Mouse (Mus musculus) left cerebral cortex, postnatal 4 days (tissue): ENCODE results near the gene Ppp2ca. TPM values are rescaled to one million over a fixed set of nuclear protein-coding genes. Genes with fewer than 3 reads are reported as not detected.

Experiments
- DNase-seq: peaks from one replicate; pipeline ENCODE4 v3.0.0-alpha.2; 2022
- intact Hi-C: fragments of 180-260 bp; cut with DNase I; formaldehyde crosslinking; loops from one replicate; pipeline ENCODE4 v1.15.1; 2025
- total RNA-seq, 2 experiments: library from RNA; stranded (reverse); gene quantifications; 2 replicates each; pipeline ENCODE4 v1.2.3; 2021

Gene Ppp2ca
- 100 to 1,000 TPM; 132 to 134 TPM for total RNA-seq

- intact Hi-C loops: no loop called here
These were observed at the start of gene Ppp2ca for GRCm38 (mm10) chr11:52098398-52098946. Ppp2ca (plus strand) TSS chr11:52098681.

GRCm38 (mm10) chr11:52053371-52053770 lies 45.1 kb upstream of the Ppp2ca start:
- no peak for DNase-seq
- intact Hi-C loops: no loop called here

More at GRCm38 (mm10) chr11:52098398-52098946, at the start of gene Ppp2ca:
- peak; percentile 99 for DNase-seq

GRCm38 (mm10) chr11:52054728-52055127 lies 43.8 kb upstream of the Ppp2ca start:
- intact Hi-C loops: no loop called here

GRCm38 (mm10) chr11:52056198-52056597 lies 42.3 kb upstream of the Ppp2ca start:
- intact Hi-C loops: no loop called here

More at GRCm38 (mm10) chr11:52054728-52055127, 43.8 kb upstream of the Ppp2ca start:
- no peak for DNase-seq

GRCm38 (mm10) chr11:52059001-52059400 lies 39.5 kb upstream of the Ppp2ca start:
- no peak for DNase-seq
- intact Hi-C loops: no loop called here

More at GRCm38 (mm10) chr11:52056198-52056597, 42.3 kb upstream of the Ppp2ca start:
- no peak for DNase-seq

GRCm38 (mm10) chr11:52060315-52060714 lies 38.2 kb upstream of the Ppp2ca start:
- no peak for DNase-seq
- intact Hi-C loops: no loop called here

- intact Hi-C loops: no loop called here
- DNase-seq: no peak
These were observed 36.1 kb upstream of the Ppp2ca start for GRCm38 (mm10) chr11:52062406-52062805.

- DNase-seq: no peak
- intact Hi-C loops: no loop called here
These were observed 34.1 kb upstream of the Ppp2ca start for GRCm38 (mm10) chr11:52064398-52064797.

GRCm38 (mm10) chr11:52065841-52066240 lies 32.6 kb upstream of the Ppp2ca start:
- no peak for DNase-seq
- intact Hi-C loops: no loop called here

GRCm38 (mm10) chr11:52071768-52072167 lies 26.7 kb upstream of the Ppp2ca start:
- intact Hi-C loops: no loop called here
- DNase-seq: no peak

GRCm38 (mm10) chr11:52073528-52074170 lies 24.8 kb upstream of the Ppp2ca start:
- intact Hi-C loops: no loop called here
- DNase-seq: no peak

GRCm38 (mm10) chr11:52074626-52075470 lies 23.6 kb upstream of the Ppp2ca start:
- no peak for DNase-seq
- intact Hi-C loops: no loop called here

GRCm38 (mm10) chr11:52075794-52076633 lies 22.5 kb upstream of the Ppp2ca start:
- intact Hi-C loops: no loop called here
- no peak for DNase-seq

GRCm38 (mm10) chr11:52076742-52077352 lies 21.6 kb upstream of the Ppp2ca start:
- DNase-seq: no peak
- intact Hi-C loops: no loop called here

- no peak for DNase-seq
- intact Hi-C loops: no loop called here
These were observed 20.5 kb upstream of the Ppp2ca start for GRCm38 (mm10) chr11:52077939-52078338.

- intact Hi-C loops: no loop called here
- peak; percentile 13 for DNase-seq
These were observed 18.5 kb upstream of the Ppp2ca start for GRCm38 (mm10) chr11:52079978-52080377.

- no peak for DNase-seq
- intact Hi-C loops: no loop called here
These were observed 17.8 kb upstream of the Ppp2ca start for GRCm38 (mm10) chr11:52080656-52081055.

- intact Hi-C loops: no loop called here
- no peak for DNase-seq
These were observed 12.7 kb upstream of the Ppp2ca start for GRCm38 (mm10) chr11:52085857-52086203.

- peak; percentile 64 for DNase-seq
- intact Hi-C loops: no loop called here
These were observed 12.1 kb upstream of the Ppp2ca start for GRCm38 (mm10) chr11:52086204-52086864.

- DNase-seq: no peak
- intact Hi-C loops: no loop called here
These were observed 9.2 kb upstream of the Ppp2ca start for GRCm38 (mm10) chr11:52089291-52089690.
